Mouse (Mus musculus) testis, postnatal 14 days (tissue): ENCODE results near the gene Gm17490.
"Not testable (repeated sequence)": the region's sequence is repeated elsewhere in the genome, so short reads cannot be mapped to it uniquely, and the experiment has no call there.

ENCODE experiments used
- DNase-seq: peaks from one replicate; pipeline ENCODE4 v3.0.0; 2021; ENCODE audit warnings: low spot score

The Gm17490 gene

GRCm38 (mm10) chr2:11623726-11624125 lies 2.3 kb downstream of the Gm17490 start:
- DNase-seq, result no peak

- no peak for DNase-seq
Observed at GRCm38 (mm10) chr2:11623173-11623572, 2.9 kb downstream of the Gm17490 start.

- DNase-seq, result no peak
Observed at GRCm38 (mm10) chr2:11619598-11619997, 6.5 kb downstream of the Gm17490 start.

GRCm38 (mm10) chr2:11616846-11617245 lies 9.2 kb downstream of the Gm17490 start:
- no peak for DNase-seq

- DNase-seq, result not testable (repeated sequence)
Observed at GRCm38 (mm10) chr2:11612939-11613338, 13.1 kb downstream of the Gm17490 start.

- DNase-seq, result not testable (repeated sequence)
Observed at GRCm38 (mm10) chr2:11606718-11607117, 19.3 kb downstream of the Gm17490 start.

- no peak for DNase-seq
Observed at GRCm38 (mm10) chr2:11604911-11605310, 21.2 kb downstream of the Gm17490 start.

GRCm38 (mm10) chr2:11604053-11604452 lies 22.0 kb downstream of the Gm17490 start, which contains the start of gene Rbm17:
Rbm17 (minus strand) TSS chr2:11604153.
- DNase-seq, result no peak

- DNase-seq, result peak; percentile 93
Observed at GRCm38 (mm10) chr2:11602506-11603489, 23.3 kb downstream of the Gm17490 start.

- DNase-seq, result no peak
Observed at GRCm38 (mm10) chr2:11601795-11602194, 24.3 kb downstream of the Gm17490 start.

GRCm38 (mm10) chr2:11597906-11598305 lies 28.2 kb downstream of the Gm17490 start:
- DNase-seq, result no peak

- DNase-seq, result no peak
Observed at GRCm38 (mm10) chr2:11596690-11597089, 29.4 kb downstream of the Gm17490 start.

GRCm38 (mm10) chr2:11587996-11588395 lies 38.1 kb downstream of the Gm17490 start:
- no peak for DNase-seq

GRCm38 (mm10) chr2:11579399-11579798 lies 46.7 kb downstream of the Gm17490 start:
- no peak for DNase-seq

- no peak for DNase-seq
Observed at GRCm38 (mm10) chr2:11578187-11578586, 47.9 kb downstream of the Gm17490 start.
